Mouse (Mus musculus) stomach, embryonic 14.5 days (tissue): ENCODE results near the gene Tipin. TPM values are rescaled to one million over a fixed set of nuclear protein-coding genes. Genes with fewer than 3 reads are reported as not detected.

Source experiments
- ATAC-seq: fragments of 200-750 bp; cut with Nextera tagmentation; 2 replicates; pipeline ENCODE4 v1.8.0; 2017; ENCODE audit warnings: low read depth, moderate TSS enrichment; ENCODE audit not compliant: insufficient number of reproducible peaks, insufficient read depth, low FRiP score
- H3K27ac ChIP-seq: fragments of 300-500 bp; sonication (generic); 2 replicates; pipeline ENCODE4 v1.5.1; 2014; ENCODE audit warnings: mild to moderate bottlenecking, low read length, moderate library complexity, mixed read lengths
- H3K27me3 ChIP-seq: fragments of 300-500 bp; sonication (generic); 2 replicates; pipeline ENCODE4 v1.6.1; 2014; ENCODE audit warnings: low read length, control low read depth, mixed read lengths; ENCODE audit not compliant: control insufficient read depth, insufficient read depth
- H3K36me3 ChIP-seq: fragments of 300-500 bp; sonication (generic); 2 replicates; pipeline ENCODE4 v1.6.1; 2014; ENCODE audit warnings: mild to moderate bottlenecking, control low read depth, low read length, moderate library complexity, mixed read lengths; ENCODE audit not compliant: control insufficient read depth, insufficient read depth
- H3K4me1 ChIP-seq: fragments of 300-500 bp; sonication (generic); 2 replicates; pipeline ENCODE4 v1.6.1; 2014; ENCODE audit warnings: low read length, control low read depth, mixed read lengths; ENCODE audit not compliant: control insufficient read depth, insufficient read depth
- H3K4me2 ChIP-seq: fragments of 300-500 bp; sonication (generic); replicated peaks from 2 replicates; pipeline ENCODE4 v1.6.1; 2014; ENCODE audit warnings: low read depth, low read length, control low read depth
- H3K4me3 ChIP-seq: fragments of 300-500 bp; sonication (generic); 2 replicates; pipeline ENCODE4 v1.5.1; 2014; ENCODE audit warnings: low read depth, low read length, control low read depth
- H3K9ac ChIP-seq: fragments of 300-500 bp; sonication (generic); replicated peaks from 2 replicates; pipeline ENCODE4 v1.6.1; 2014; ENCODE audit warnings: low read depth, mild to moderate bottlenecking, control low read depth, low read length, moderate library complexity, mixed read lengths
- H3K9me3 ChIP-seq: fragments of 300-500 bp; sonication (generic); 2 replicates; pipeline ENCODE4 v1.6.1; 2016; ENCODE audit warnings: low read depth, low read length, control low read depth; ENCODE audit not compliant: control insufficient read depth
- WGBS: fragments of 180-500 bp; shearing (Covaris S2); extraction: QIAGEN DNeasy Blood & Tissue Kit; methylation state at CpG from one replicate; pipeline ENCODE4 v1.1.7; 2014; 5-methylcytosine and 5-hydroxymethylcytosine counted together
- polyA plus RNA-seq: library from polyadenylated mRNA; unstranded; fragments of >200 nt; fragmentation: Nextera tagmentation; extraction: Ambion mirVana; gene quantifications from 2 replicates; pipeline ENCODE4 v1.2.1, GENCODE M21; 2014

Tipin gene
- polyA plus RNA-seq, 1 experiment from 2014 or later, result 219 TPM

GRCm38 (mm10) chr9:64242381-64242831 lies 39.0 kb upstream of the Tipin start:
- Histone ChIP-seq H3K4me2 (no peak overlapping the region), H3K27me3 (no peaks in the 10 kb centered on the region), H3K4me3 (no peak overlapping the region), H3K4me1 (peaks cover 7% of the 10 kb centered on the region; the same call in 1 of the 2 replicates), H3K36me3 (no peaks in the 10 kb centered on the region), H3K9me3 (no peaks in the 10 kb centered on the region), H3K27ac (no peak overlapping the region), H3K9ac (no peak overlapping the region)
- ATAC-seq, result no peak
- WGBS, result 69% methylated on average over 6 of the region's 6 CpGs

GRCm38 (mm10) chr9:64249371-64249770 lies 32.0 kb upstream of the Tipin start:
- Histone ChIP-seq H3K27me3 (no peaks in the 10 kb centered on the region), H3K9me3 (no peaks in the 10 kb centered on the region), H3K4me2 (no peak overlapping the region), H3K9ac (no peak overlapping the region), H3K4me3 (no peak overlapping the region), H3K27ac (no peak overlapping the region), H3K4me1 (peaks cover 9% of the 10 kb centered on the region), H3K36me3 (no peaks in the 10 kb centered on the region)
- ATAC-seq, result no peak
- 70% methylated on average over 1 of the region's 1 CpGs for WGBS

GRCm38 (mm10) chr9:64250111-64250730 lies 31.2 kb upstream of the Tipin start:
- Histone ChIP-seq H3K9ac (no peak overlapping the region), H3K4me2 (no peak overlapping the region), H3K4me3 (no peak overlapping the region), H3K27me3 (no peaks in the 10 kb centered on the region), H3K4me1 (peaks cover 9% of the 10 kb centered on the region), H3K9me3 (no peaks in the 10 kb centered on the region), H3K36me3 (no peaks in the 10 kb centered on the region), H3K27ac (no peak overlapping the region)
- no peak for ATAC-seq

GRCm38 (mm10) chr9:64252591-64253020 lies 28.8 kb upstream of the Tipin start:
- Histone ChIP-seq H3K4me3 (peak overlapping the region; percentile 89), H3K27me3 (no peaks in the 10 kb centered on the region), H3K4me2 (peak overlapping the region; percentile 88), H3K36me3 (no peaks in the 10 kb centered on the region), H3K27ac (peak overlapping the region; percentile 87), H3K9me3 (no peaks in the 10 kb centered on the region), H3K4me1 (peaks cover 9% of the 10 kb centered on the region), H3K9ac (peak overlapping the region; percentile 81)
- 0% methylated on average over 16 of the region's 16 CpGs for WGBS
- no peak for ATAC-seq

DNA sequence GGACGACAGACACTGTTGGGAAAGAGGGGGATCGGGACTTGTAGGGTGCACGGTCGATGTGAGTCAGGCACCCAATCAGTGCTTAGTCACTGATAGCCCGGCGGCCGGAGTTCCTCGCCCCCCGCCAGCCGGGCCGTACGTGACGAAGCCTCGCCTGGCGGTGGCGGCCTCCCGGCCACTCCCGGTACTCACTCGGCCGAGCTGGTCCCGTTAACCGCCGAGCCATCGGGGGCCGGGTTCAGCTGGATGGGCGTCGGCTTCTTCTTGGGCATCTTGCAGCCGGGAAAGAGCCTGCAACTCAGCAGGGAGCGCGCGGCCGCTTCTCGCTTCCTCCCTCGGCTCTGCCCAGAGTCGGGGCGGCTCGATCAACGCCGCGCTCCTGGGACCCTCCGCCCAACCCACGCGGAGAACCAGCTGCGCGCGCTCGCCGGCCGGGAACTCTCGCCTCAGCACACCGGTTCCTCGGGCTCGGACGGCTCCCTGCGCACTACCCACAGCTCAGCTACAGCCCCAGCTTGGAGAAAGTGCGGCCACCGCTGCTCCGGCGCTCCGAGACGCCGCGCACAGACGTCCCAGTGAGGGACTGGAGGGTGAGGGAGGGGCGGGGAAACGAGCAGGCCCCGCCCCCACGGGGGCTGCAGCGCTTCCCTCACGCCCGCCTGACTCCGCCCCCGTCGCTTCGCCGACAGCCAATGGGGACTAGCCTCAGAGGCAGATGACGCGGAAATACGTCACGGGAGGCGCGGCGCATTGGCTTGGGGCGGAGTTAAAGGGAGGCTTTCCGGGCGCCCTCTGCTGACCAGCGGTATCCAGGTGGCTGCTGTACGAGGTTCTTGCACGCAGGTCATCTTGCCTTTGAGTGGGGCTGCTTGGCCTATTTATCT lies 28.1 kb upstream of the Tipin start, which contains the start of gene Map2k1:
TSS of gene Map2k1 (minus strand) at position 611 of the 884 bp plus-strand sequence.
- Histone ChIP-seq H3K4me3 (peak within 1 kb of the TSS; percentile 89), H3K9me3 (no peaks in the 10 kb centered on the region), H3K27me3 (no peaks in the 10 kb centered on the region), H3K36me3 (no peaks in the 10 kb centered on the region), H3K9ac (peak within 1 kb of the TSS; percentile 81), H3K4me1 (peaks cover 9% of the 10 kb centered on the region), H3K27ac (peak within 1 kb of the TSS; percentile 87), H3K4me2 (peak within 1 kb of the TSS; percentile 88)
- WGBS, result under 1% methylated on average over 88 of the region's 89 CpGs
- ATAC-seq, result peak; percentile 96

DNA sequence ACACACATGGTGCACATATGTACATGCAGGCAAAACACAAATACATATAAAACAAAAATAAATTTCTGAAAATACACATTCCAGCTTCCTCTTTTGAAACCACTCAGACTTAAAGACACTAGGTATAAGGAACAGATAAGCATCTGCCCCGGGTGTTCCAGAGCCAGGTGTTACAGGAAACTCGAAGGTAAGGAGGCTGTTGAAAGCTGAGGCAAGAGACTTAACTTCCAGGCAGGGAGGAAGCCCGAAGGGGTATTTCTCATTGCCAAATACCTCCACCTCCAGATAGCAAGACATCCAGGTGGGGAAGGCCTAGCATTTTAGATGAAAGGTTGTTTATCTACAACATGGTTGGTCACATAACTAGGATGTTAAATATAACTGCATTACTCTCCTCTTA lies 26.0 kb upstream of the Tipin start:
- Histone ChIP-seq H3K27ac (no peak overlapping the region), H3K9me3 (no peaks in the 10 kb centered on the region), H3K9ac (no peak overlapping the region), H3K36me3 (no peaks in the 10 kb centered on the region), H3K4me2 (no peak overlapping the region), H3K4me3 (no peak overlapping the region), H3K27me3 (no peaks in the 10 kb centered on the region), H3K4me1 (peaks cover 9% of the 10 kb centered on the region)
- no peak for ATAC-seq
- WGBS, result 71% methylated on average over 3 of the region's 3 CpGs

GRCm38 (mm10) chr9:64256204-64256603 lies 25.2 kb upstream of the Tipin start:
- no peaks in the 10 kb centered on the region for H3K36me3 ChIP-seq
- 91% methylated on average over 3 of the region's 3 CpGs for WGBS
- H3K27ac ChIP-seq, result no peak overlapping the region
- peaks cover 9% of the 10 kb centered on the region for H3K4me1 ChIP-seq
- H3K9me3 ChIP-seq, result no peaks in the 10 kb centered on the region
- no peak for ATAC-seq
- no peak overlapping the region for H3K9ac ChIP-seq
- no peak overlapping the region for H3K4me3 ChIP-seq
- no peaks in the 10 kb centered on the region for H3K27me3 ChIP-seq
- H3K4me2 ChIP-seq, result no peak overlapping the region

DNA sequence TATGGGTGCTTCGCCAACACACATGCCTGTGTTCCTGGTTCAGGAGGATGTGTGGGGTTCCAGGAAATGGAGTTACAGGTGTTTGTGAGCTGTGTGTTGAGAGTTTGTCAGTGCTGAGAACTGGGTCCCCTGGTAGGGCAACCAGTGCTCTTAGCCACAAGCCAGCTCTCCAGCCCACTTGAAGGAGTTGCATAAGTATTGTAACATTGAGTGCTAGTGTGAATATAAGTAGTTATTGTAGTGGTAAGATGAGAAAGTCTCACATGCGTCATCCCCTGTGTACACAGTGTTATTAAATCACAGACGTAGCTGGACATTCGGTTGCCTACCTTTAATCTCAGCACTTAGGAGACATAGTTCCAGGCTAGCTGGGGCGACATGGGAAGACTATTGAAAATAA lies 21.5 kb upstream of the Tipin start:
- H3K27me3 ChIP-seq, result no peaks in the 10 kb centered on the region
- ATAC-seq, result no peak

More for the DNA sequence above, 21.5 kb upstream of the Tipin start:
- 82% methylated on average over 5 of the region's 5 CpGs for whole genome bisulfite sequencing
- Histone ChIP-seq H3K27ac (no peak overlapping the region), H3K4me2 (no peak overlapping the region), H3K9ac (no peak overlapping the region), H3K4me3 (no peak overlapping the region), H3K9me3 (no peaks in the 10 kb centered on the region), H3K4me1 (no peaks in the 10 kb centered on the region), H3K36me3 (no peaks in the 10 kb centered on the region)
